Mouse (Mus musculus) stomach, embryonic 15.5 days (tissue): ENCODE data around the gene Rassf2. TPM values are rescaled to one million over a fixed set of nuclear protein-coding genes. Genes with fewer than 3 reads are reported as not detected.

Experiments used
- ATAC-seq: fragments of 200-750 bp; cut with Nextera tagmentation; 2 replicates; pipeline ENCODE4 v1.8.0; 2017; ENCODE audit warnings: low read depth, moderate number of reproducible peaks, moderate TSS enrichment; ENCODE audit not compliant: insufficient read depth, low FRiP score
- H3K27ac ChIP-seq: fragments of 300-500 bp; sonication (generic); 2 replicates; pipeline ENCODE4 v1.5.1; 2015; ENCODE audit warnings: mild to moderate bottlenecking, inconsistent platforms
- H3K27me3 ChIP-seq: fragments of 300-500 bp; sonication (generic); replicated peaks from 2 replicates; pipeline ENCODE4 v1.6.1; 2015; ENCODE audit warnings: inconsistent platforms
- H3K36me3 ChIP-seq: fragments of 300-500 bp; sonication (generic); 2 replicates; pipeline ENCODE4 v1.6.1; 2015; ENCODE audit warnings: inconsistent platforms
- H3K4me1 ChIP-seq: fragments of 300-500 bp; sonication (generic); 2 replicates; pipeline ENCODE4 v1.6.1; 2015; ENCODE audit warnings: inconsistent platforms
- H3K4me2 ChIP-seq: fragments of 300-500 bp; sonication (generic); 2 replicates; pipeline ENCODE4 v1.6.1; 2015; ENCODE audit warnings: mild to moderate bottlenecking, inconsistent platforms
- H3K4me3 ChIP-seq: fragments of 300-500 bp; sonication (generic); replicated peaks from 2 replicates; pipeline ENCODE4 v1.5.1; 2015; ENCODE audit warnings: inconsistent platforms
- H3K9ac ChIP-seq: fragments of 300-500 bp; sonication (generic); 2 replicates; pipeline ENCODE4 v1.6.1; 2015; ENCODE audit warnings: inconsistent platforms
- H3K9me3 ChIP-seq: fragments of 300-500 bp; sonication (generic); 2 replicates; pipeline ENCODE4 v1.6.1; 2016; ENCODE audit warnings: inconsistent platforms
- WGBS: fragments of 180-500 bp; shearing (Covaris S2); methylation state at CpG from one replicate; pipeline ENCODE4 v1.1.7; 2015; 5-methylcytosine and 5-hydroxymethylcytosine counted together
- polyA plus RNA-seq: library from polyadenylated mRNA; unstranded; fragments of >200 nt; fragmentation: Nextera tagmentation; extraction: Ambion mirVana; gene quantifications from 2 replicates; pipeline ENCODE4 v1.2.1, GENCODE M21; 2015

The Rassf2 gene
- polyA plus RNA-seq, 1 experiment from 2014 or later, result 10.9 TPM

DNA sequence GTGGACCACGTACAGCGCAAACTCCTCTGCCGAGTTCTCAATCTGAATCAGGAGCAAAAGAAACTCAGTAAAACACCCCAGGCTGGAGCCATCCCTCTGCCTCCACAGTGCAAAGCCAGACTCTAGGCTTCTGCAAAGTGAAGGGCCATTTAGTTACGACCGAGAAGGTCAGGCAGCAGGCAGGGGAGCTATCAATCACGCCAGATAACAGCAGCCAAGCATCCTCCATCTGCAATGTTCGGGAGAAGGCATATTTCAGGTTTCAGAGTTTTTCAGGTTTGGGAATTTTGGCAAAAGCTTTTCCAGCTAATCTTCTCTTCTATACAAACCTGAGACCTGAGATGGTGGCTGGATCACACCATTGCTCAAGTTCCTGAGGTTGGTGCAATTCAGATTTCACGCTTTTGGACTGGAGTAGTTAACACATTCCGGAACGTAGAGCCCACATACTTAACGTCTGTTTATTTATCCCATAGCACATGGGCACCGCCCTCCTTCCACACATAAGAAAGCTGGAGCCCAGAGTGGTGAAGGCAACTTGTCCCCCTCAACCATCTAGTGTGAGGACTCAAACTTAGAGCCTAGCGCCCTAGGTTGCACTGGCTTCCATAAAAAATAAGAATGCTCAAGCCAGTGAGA is 28.2 kb downstream of the Rassf2 start:
- no peak overlapping the region for H3K4me3 ChIP-seq
- ATAC-seq, result no peak
- H3K27me3 ChIP-seq, result no peaks in the 10 kb centered on the region
- H3K27ac ChIP-seq, result no peak overlapping the region
- H3K4me1 ChIP-seq, result 0 out of 2 replicates have a peak, but pooled peaks cover 5% of the 10 kb centered on the region
- no peaks in the 10 kb centered on the region for H3K36me3 ChIP-seq
- whole genome bisulfite sequencing, result 40% methylated on average over 13 of the region's 13 CpGs
- H3K9ac ChIP-seq, result no peak overlapping the region
- no peak overlapping the region for H3K4me2 ChIP-seq
- H3K9me3 ChIP-seq, result no peaks in the 10 kb centered on the region

DNA sequence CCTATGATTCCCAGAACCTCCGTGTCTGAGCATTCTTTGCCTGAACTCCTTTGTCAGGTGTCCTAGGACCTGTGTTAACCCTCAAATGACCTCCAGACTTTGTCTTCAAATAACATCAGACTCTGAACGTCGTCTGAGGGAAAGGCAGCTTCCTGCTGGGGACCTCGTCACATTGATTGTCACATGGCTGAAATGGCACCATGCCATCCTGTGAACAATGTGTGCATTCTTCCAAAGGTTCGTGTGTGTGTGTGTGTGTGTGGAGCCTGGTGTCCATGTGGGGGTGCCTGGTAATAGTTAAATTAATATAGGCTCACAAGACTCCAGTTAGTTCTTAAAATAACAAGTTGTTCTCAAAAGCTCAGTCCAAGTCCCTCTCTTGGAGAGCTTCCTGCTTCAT is 32.7 kb downstream of the Rassf2 start:
- H3K4me1 ChIP-seq, result no peaks in the 10 kb centered on the region
- H3K27me3 ChIP-seq, result no peaks in the 10 kb centered on the region
- no peak for ATAC-seq
- H3K4me2 ChIP-seq, result no peak overlapping the region
- H3K36me3 ChIP-seq, result no peaks in the 10 kb centered on the region
- no peak overlapping the region for H3K27ac ChIP-seq
- no peak overlapping the region for H3K9ac ChIP-seq
- WGBS, result 55% methylated on average over 5 of the region's 5 CpGs
- no peak overlapping the region for H3K4me3 ChIP-seq
- no peaks in the 10 kb centered on the region for H3K9me3 ChIP-seq

DNA sequence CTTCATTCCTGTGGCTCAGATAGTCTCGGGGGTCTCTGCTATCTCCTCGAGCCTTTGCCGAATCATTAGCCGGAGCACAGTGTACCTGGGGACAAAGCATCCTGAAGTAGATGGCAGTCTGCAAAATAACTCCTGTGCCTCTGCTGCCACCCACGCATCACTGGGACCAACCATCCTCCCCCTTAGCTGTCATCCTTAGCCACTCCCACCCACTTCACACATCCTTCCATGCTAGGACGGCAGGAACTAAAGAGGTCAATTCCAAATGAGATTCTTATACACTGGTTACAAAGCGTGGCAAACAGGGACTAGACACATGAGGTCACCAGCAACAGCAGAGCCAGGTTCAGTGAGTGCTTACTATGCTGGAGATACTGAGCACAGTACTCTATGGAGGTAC is 33.7 kb downstream of the Rassf2 start:
- no peaks in the 10 kb centered on the region for H3K9me3 ChIP-seq
- H3K4me2 ChIP-seq, result no peak overlapping the region
- 81% methylated on average over 7 of the region's 7 CpGs for WGBS
- H3K4me3 ChIP-seq, result no peak overlapping the region
- H3K27ac ChIP-seq, result no peak overlapping the region
- no peaks in the 10 kb centered on the region for H3K27me3 ChIP-seq
- H3K36me3 ChIP-seq, result no peaks in the 10 kb centered on the region
- no peak overlapping the region for H3K9ac ChIP-seq
- H3K4me1 ChIP-seq, result no peaks in the 10 kb centered on the region
- ATAC-seq, result no peak

DNA sequence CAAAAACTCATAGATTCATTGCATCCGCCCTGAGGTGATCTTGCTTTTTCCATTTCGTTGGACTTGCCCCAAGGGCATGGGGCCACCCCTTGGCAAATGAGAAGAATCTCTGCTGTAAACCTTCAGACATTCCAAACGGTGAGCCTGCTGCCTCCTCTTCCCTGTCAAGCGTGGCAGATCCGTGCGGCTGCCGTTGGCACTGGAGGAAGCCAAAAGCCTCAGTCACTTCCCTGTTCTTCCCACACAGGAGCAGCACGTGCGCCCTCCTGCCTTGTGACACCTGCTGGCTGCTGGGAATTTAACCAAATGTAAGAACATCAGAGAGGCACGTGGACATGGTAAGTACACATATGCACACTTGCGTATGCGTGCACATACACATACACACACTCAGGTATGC is 34.3 kb downstream of the Rassf2 start:
- Histone ChIP-seq H3K27me3 (no peaks in the 10 kb centered on the region), H3K4me3 (no peak overlapping the region), H3K4me2 (no peak overlapping the region), H3K27ac (no peak overlapping the region), H3K9me3 (no peaks in the 10 kb centered on the region), H3K9ac (no peak overlapping the region), H3K4me1 (no peaks in the 10 kb centered on the region), H3K36me3 (no peaks in the 10 kb centered on the region)
- ATAC-seq, result no peak
- 87% methylated on average over 12 of the region's 12 CpGs for WGBS

DNA sequence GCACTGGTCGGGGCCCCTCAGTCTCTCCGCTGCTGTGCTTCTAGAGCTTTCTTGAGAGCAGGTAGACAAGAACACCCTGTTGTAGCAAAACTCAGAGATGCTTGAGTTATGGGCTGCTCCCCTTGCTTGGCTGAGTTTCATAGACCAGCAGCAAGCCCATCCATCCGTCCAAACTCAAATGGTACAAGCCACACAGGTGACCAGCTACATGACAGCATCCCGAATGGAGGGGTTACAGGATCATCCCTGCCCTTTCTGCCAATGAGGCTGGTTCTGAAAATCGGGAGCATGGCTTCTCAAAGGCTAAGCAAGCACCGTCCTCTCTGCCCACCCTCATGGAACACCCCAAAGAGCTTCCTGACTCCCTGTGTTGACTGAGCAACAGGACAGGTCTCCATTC is 35.1 kb downstream of the Rassf2 start:
- no peaks in the 10 kb centered on the region for H3K9me3 ChIP-seq
- H3K4me2 ChIP-seq, result no peak overlapping the region
- no peak overlapping the region for H3K9ac ChIP-seq
- ATAC-seq, result no peak
- H3K36me3 ChIP-seq, result no peaks in the 10 kb centered on the region
- WGBS, result 87% methylated on average over 6 of the region's 6 CpGs
- no peak overlapping the region for H3K4me3 ChIP-seq
- no peaks in the 10 kb centered on the region for H3K4me1 ChIP-seq
- no peaks in the 10 kb centered on the region for H3K27me3 ChIP-seq
- H3K27ac ChIP-seq, result no peak overlapping the region

DNA sequence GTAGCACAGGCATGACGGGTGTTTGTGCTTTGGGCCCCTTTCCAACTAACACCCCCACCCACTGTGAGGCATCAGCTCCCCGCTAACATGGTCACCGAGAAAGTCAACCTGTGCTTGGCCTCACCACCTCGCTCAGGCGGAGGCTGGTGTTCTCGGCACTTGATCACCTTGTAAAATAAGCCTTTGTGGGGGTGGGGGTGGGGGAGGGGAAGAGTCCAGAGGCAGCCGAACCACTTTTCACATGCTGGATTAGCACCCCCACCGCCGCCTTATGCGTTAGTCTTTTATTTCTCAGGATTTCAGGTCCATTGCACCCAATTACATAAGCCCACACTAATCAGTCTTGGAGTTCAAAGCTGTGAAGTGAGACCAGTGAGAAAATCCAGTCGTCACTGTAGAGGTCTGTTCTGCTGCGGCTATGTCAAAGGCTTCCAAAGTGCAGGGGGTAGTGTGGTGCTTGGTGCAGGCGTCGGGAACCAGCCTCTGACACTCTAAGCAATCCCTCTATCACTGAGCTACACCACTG is 36.4 kb downstream of the Rassf2 start:
- Histone ChIP-seq H3K4me2 (no peak overlapping the region), H3K4me3 (no peak overlapping the region), H3K9ac (no peak overlapping the region), H3K9me3 (no peaks in the 10 kb centered on the region), H3K36me3 (no peaks in the 10 kb centered on the region), H3K27me3 (no peaks in the 10 kb centered on the region), H3K4me1 (no peaks in the 10 kb centered on the region), H3K27ac (no peak overlapping the region)
- no peak for ATAC-seq
- WGBS, result 38% methylated on average over 14 of the region's 14 CpGs

DNA sequence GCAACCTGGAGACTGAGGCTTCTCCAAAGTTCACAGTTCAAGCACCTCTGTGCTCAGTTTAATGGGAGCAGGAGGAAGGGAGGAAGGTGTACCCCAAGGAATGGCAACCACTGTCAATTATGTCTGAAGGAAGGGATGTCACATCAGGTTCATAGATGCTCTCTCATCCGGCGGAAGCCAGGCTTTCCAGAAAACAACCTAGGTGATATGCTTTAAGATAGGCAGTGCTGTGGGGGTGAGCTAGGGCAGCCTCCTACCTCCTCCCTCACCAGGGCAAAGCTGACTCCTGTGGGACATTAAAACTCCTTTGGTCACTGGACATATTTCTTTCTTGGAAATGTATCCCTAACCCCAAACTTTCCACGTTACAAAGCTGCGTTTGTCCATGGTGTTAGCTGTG is 36.9 kb downstream of the Rassf2 start:
- ATAC-seq, result no peak
- Histone ChIP-seq H3K27me3 (no peaks in the 10 kb centered on the region), H3K4me2 (no peak overlapping the region), H3K9me3 (no peaks in the 10 kb centered on the region), H3K36me3 (no peaks in the 10 kb centered on the region), H3K9ac (no peak overlapping the region), H3K4me3 (no peak overlapping the region), H3K27ac (no peak overlapping the region), H3K4me1 (no peaks in the 10 kb centered on the region)
- 77% methylated on average over 4 of the region's 4 CpGs for WGBS

DNA sequence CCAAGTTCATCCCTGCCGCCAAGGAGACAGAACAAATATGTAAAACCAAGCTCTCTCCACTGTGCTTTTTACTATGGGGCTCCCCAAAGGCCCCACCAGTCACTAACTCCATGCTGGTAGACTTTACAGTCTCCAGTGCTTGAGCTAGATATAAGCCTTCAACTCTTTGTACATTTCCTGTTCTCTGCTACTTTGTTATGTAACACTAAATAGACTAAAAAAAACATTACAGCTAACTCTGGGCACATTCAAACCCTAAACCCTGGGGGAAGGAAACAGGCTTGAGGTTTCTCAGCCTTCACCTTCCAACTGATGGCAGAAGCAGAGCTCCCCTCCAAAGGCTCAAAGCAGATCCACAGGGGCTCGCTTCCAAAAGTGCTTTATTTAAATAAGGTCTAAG is 37.6 kb downstream of the Rassf2 start:
- Histone ChIP-seq H3K27me3 (no peaks in the 10 kb centered on the region), H3K27ac (no peak overlapping the region), H3K9me3 (no peaks in the 10 kb centered on the region), H3K4me3 (no peak overlapping the region), H3K4me1 (no peaks in the 10 kb centered on the region), H3K36me3 (no peaks in the 10 kb centered on the region), H3K4me2 (no peak overlapping the region), H3K9ac (no peak overlapping the region)
- 80% methylated on average over 2 of the region's 2 CpGs for WGBS
- ATAC-seq, result no peak

DNA sequence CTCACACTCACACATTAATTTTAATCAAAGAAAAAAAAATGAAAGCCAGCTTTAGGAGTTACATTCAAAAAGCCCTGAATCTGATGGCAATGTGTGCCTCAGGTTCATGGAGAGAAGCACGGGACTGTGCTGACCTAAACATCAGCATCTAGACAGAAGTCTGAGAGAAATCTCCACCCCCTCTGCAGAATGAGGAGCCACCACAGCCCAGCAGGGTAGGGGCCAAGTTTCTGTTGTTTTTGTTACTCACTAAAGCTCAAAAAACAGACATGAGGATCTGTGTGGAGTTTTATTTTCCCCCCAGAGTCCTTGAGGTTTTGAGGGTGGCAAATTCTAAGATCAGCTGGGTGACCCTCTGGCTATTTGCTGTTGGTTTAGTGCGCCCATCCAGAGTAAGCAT is 41.5 kb downstream of the Rassf2 start:
- H3K4me2 ChIP-seq, result no peak overlapping the region
- H3K9ac ChIP-seq, result no peak overlapping the region
- H3K9me3 ChIP-seq, result no peaks in the 10 kb centered on the region
- no peak overlapping the region for H3K4me3 ChIP-seq
- no peaks in the 10 kb centered on the region for H3K27me3 ChIP-seq
- no peaks in the 10 kb centered on the region for H3K4me1 ChIP-seq
- H3K36me3 ChIP-seq, result no peaks in the 10 kb centered on the region
- H3K27ac ChIP-seq, result no peak overlapping the region
- ATAC-seq, result no peak
- WGBS, result 58% methylated on average over 2 of the region's 2 CpGs

DNA sequence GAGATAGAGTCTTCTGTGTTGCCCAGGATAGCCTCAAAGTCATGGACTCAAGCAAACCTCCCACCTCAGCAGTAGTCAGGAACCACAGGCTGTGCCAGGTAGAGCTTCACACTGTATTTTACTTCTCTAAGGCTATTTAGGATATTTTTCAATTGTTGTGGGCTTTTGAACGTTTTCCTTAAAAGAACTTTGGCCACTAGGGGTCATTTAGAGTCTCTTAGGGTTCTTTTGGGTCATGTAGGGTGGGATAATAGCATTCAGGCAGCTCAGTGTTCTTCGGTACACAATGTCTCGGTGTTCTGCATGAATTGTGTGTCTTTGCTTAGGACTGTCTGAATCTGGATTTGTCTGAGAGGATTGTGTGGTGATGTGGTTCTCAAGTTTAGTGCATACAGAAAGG is 42.1 kb downstream of the Rassf2 start:
- Histone ChIP-seq H3K4me2 (no peak overlapping the region), H3K4me1 (no peaks in the 10 kb centered on the region), H3K9ac (no peak overlapping the region), H3K36me3 (no peaks in the 10 kb centered on the region), H3K27ac (no peak overlapping the region), H3K4me3 (no peak overlapping the region), H3K27me3 (no peaks in the 10 kb centered on the region), H3K9me3 (no peaks in the 10 kb centered on the region)
- 39% methylated on average over 3 of the region's 3 CpGs for whole genome bisulfite sequencing
- ATAC-seq, result no peak

DNA sequence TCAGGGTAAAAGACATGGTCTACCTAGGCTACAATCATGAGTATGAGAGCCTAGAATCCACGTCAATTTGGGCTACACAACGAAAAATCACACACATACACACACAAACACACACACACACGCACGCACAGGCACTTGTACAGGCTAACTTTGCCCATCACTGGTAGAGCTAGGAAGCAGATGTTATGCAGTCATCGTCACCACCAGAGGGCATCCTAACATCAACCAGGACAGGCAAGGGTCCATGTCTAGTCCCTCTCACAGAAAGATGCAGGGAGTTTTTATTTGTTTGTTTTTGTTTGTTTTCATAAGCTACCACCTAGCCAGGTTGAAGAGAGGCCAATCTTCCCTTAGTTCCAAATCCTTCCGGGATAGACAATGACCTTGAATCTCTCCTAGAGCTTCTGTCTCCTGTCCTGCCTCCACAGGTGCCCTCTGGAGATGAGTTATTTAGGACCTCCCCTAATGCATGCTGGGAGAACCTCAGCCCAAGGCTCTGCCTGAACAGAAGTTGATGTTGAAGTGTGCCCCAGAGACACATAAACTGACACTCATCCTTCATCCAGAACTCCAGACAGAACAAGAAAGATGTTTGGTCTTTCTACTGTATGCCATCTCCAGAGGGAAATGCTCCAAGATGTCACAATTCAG is 47.4 kb downstream of the Rassf2 start:
- Histone ChIP-seq H3K9ac (no peak overlapping the region), H3K4me3 (no peak overlapping the region), H3K4me2 (no peak overlapping the region), H3K9me3 (no peaks in the 10 kb centered on the region), H3K27me3 (no peaks in the 10 kb centered on the region), H3K27ac (no peak overlapping the region), H3K4me1 (no peaks in the 10 kb centered on the region), H3K36me3 (no peaks in the 10 kb centered on the region)
- ATAC-seq, result peak; percentile 50; the same call in 1 of the 2 replicates
- WGBS, result 14% methylated on average over 6 of the region's 6 CpGs

DNA sequence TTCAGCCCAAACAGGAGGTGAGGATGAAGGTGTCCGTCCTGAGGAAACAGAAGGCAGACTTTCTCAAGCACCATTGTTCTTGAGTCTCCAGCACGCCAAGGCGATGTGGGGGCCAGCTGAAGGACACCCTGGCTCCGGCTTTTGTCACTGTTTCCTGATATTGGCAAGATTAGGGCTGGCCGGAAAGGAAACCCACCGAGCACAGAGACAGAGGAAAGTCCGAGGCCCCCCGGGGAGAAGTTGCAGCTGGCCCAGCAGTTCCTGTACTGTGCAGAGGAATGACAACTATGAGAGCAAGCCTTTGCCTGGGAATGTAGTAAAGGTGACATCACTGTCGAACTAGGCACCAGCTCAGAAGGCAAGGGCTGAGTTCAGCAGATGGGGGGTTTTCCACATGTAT is 49.2 kb downstream of the Rassf2 start:
- Histone ChIP-seq H3K4me3 (no peak overlapping the region), H3K36me3 (no peaks in the 10 kb centered on the region), H3K9me3 (no peaks in the 10 kb centered on the region), H3K27ac (no peak overlapping the region), H3K27me3 (no peaks in the 10 kb centered on the region), H3K9ac (no peak overlapping the region), H3K4me2 (no peak overlapping the region), H3K4me1 (no peaks in the 10 kb centered on the region)
- 33% methylated on average over 9 of the region's 9 CpGs for WGBS
- peak; percentile 45; the same call in 1 of the 2 replicates for ATAC-seq
